Mouse (Mus musculus): ENCODE measurements around the gene Ppat.
"Not testable (repeated sequence)": the region's sequence is repeated elsewhere in the genome, so short reads cannot be mapped to it uniquely, and the experiment has no call there.

The Ppat gene

DNA sequence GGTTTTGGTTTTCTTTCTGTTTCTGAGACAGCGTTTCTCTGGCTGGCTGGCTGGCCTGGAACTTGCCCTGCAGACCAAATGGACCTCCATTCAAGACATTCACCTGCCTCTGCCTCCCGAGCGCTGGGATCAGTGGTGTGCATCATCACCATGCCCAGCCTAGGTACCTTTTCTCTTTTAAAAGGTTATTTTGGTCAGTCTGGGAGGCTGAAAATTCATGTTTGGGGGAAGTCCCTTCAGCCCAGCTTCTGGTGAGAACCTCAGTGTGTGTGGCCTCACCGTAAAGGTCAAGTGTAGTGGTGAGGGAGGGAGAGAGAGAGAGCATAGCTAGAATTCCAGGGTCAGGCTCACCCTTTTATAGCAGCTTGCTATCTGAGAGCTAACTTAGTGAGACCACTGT is 3.6 kb downstream of the Ppat start:
- no peak for DNase-seq (ENCODE audit: low spot score in 2 of 2)

DNA sequence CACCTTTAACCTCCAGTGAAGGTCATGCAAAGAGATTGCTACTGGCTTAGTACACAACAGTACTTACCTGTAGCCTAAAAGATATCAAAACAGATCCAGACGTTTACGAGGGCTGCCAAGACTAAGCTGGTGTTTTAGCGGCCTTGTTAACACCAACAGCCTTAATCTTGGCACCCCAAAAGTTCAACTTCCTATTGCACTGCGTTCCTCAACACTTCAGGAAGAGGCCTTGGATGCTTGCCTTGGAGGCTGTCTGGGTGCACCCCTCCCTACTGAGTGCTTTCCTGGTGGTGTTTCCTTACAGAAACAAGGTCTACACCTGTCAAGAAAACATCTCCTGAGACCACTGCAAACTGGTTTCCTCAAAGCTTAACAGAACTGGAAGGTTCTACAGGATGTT is 4.2 kb downstream of the Ppat start:
- DNase-seq (ENCODE audit: low spot score in 2 of 2): no peak

DNA sequence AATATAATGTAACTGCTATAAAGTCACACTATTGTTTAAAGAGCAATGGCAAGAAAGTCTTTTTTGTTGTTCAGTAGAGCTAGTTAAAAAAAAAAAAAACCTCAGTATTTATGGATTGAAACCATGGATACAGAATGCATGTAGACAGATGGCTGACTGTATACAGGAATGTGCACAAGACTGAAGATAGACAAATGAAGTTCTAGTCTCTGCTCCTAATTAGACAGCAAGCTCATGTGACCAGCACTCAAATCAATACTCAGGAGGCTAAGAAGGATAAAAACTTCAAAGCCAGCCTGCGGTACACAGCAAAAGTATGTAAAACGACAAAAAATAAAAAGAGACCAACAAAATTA is 5.7 kb downstream of the Ppat start:
- no peak for DNase-seq (ENCODE audit: low spot score in 2 of 2)

DNA sequence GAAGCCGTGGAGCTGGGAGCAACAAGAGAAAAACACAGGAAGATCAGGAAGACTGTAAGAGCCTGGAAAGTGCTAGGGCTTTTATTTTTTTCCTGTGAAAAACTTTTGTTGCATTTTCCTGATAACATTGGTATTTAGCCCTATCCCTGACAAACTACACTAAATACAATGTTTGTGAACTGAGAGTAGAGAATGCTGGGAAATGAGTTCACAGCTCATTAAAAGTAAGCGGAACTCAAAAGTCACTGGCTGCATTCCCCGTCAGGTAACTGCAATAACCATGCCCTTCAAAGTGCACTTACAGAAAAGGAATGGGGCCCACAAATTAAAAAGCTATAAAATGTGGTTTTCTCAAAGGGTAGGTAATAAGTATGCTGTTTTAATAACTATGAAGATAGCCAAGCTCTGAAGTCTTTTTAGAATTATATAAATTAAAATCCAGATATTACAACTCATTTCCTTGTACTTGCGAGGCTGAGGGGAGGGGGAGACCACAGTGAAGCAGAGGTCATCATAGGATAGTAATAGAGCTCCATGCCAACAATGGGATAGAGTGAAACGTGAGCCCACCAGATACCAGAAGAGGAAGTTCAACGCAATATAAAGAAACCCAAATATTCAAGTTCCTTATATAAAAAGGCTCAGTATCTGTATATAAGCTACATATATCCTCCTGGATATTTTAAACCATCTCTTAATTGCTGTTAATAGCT is 6.3 kb downstream of the Ppat start:
- no peak for DNase-seq (ENCODE audit: low spot score in 2 of 2)

DNA sequence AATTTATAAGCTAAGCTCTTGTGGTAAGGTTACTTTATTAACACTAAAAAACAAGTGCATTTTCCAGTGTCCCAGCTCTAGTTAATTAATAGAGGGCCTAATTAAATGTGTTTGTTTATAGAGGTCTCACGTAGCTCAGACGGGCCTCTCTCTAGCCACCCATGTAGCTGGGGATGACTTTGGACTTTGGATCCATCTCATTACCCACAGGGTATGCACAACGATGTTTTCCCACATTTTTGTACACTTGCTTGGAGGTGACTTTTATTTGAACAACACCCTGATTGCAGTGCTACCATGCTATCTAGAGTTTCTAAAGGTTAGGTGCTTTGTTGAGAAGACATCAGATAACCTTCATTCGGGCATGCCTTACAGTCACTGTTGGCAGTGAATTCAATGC is 8.9 kb downstream of the Ppat start:
- DNase-seq (ENCODE audit: low spot score in 2 of 2): no peak

DNA sequence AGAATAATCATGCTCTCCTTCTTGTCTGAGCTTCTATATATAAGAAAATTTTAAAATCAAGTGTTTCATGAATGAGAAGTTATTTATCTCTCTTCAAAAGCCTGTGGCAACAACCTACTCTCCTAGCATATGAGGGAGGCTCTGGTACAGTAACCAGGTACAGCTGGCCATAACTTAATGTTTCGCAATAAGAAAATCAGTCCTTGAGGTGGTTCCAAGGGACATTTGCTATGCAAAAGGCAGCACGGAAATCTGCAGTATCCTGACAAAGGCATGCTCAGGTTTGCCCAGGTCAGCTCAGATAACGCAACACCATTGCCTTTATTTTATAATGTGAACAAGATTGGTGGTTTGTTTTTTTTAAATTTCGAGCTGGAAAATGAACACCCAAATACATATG is 9.4 kb downstream of the Ppat start:
- DNase-seq (ENCODE audit: low spot score in 2 of 2): no peak

DNA sequence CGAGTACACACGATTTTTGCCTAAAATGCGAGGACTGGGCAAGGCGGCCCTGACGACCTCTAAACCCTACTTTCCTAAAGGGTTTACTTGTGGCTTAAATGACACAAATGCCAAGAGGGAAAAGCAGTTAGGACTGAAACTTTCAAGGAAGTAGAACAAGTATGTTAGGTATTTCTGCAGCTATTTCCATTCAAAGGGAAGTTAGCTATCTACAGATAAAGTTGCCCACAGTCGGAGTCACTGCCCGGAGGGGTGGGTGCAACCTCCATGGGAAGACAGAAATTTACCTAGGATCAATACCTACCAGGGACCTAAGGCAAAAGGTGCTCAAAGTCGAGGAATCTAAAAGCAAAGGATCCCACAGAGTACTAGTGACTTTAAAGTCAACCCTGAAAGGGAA is 11.7 kb downstream of the Ppat start:
- no peak for DNase-seq (ENCODE audit: low spot score in 2 of 2)

DNA sequence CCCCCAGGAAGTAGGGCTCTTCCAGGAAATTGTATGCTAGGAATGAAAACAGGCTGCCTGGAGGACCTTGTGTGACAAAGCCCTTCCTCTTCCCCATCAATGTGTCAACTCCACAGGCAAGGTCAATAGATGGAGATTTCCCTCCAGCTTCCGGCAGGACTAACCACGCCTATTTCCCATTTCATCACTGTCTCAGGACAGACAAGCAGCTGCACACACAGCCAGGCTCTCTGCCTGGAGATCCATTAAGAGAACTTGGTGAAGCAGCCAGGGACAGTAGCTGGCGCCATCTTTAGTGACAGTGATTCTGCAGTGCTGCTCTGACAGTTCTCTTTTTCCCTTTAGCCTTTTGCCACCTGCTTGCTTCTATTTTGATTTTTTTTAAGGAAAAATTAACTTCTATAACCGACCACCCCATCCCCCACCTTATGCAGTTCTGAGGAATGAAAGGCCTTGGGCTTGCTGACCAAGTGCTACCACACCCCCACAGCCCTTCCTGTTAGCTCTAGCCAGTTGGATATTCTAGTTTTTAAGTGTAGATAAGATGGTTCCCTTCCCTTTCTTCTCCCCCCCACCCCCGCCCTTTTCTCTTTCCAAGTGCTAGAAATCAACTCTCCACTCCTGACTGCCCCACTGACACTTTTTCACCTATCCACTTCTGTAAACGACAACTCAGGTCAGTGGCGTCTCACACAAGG is 22.0 kb downstream of the Ppat start:
- DNase-seq (ENCODE audit: low spot score in 2 of 2): peak; percentile 28 to 40

DNA sequence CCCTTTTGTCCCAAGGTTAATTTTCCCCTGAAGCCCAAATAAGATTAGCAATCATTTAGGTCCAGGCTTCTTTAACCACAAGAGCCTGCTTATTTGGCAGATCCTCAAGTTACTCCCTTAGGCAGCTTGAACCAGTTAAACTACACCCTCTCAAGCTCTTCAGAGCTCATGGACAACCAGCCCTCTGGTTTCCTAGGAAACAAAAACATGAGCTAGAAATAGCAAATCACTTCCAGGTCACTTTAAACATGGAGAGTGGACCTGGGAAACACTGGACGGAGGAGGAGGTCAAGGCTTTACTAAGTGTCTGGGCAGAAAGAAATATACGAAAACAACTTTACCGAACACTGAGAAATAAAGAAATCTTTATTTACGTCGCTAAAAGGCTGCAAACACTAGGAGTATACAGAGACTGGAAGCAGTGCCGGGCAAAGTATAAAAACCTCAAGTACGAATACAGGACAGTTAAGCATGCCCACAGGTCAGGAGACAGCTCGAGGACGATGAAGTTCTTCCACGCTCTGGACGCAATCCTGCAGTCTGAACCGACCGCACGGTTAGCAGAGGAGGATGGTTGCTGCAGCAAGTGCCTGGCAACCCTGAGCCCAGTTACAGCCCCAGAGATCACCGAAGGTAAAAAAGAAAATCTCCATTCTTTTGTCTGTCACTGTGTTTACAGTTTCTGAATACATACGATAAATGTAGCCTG is 23.1 kb downstream of the Ppat start:
- DNase-seq (ENCODE audit: low spot score in 2 of 2): peak; percentile 60 to 76

DNA sequence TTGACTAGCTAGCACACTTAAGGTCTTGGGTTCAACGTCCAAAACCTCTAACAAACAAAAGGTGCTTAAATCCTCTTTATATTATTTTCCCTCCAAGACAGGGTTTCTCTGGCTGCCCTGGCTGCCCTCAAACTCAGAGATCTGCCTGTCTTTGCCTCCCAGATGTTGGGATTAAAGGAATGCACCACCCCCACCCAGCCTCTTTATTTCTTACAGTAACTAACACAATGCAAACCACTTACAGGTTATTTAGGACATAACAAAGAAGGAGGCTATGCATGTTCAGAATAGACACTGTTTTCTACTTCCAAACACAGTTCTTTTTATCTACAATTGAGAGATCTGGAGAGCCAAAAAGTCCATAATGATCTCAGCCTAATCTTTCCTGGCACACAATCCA is 27.1 kb downstream of the Ppat start:
- no peak for DNase-seq (ENCODE audit: low spot score in 2 of 2)

DNA sequence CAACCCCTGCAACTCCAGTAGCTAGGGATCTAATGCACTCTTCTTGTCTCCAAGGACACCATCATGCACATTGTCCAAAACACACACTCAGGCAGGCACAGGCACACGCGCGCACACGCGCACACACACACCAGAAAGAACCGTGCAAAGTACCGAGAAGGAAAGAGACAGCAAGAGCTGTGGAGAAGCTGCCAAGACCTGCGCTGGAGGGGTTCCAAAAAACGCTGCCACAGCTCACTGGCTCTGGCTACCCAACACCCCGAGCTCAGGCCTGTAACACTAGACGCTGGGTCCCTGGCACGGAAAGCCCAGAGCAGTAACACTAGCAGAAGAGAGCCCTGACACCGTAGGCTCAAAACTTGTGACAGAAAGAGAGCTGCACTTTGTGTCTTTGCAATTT is 27.9 kb downstream of the Ppat start:
- DNase-seq (ENCODE audit: low spot score in 2 of 2): peak; percentile 51 to 75

DNA sequence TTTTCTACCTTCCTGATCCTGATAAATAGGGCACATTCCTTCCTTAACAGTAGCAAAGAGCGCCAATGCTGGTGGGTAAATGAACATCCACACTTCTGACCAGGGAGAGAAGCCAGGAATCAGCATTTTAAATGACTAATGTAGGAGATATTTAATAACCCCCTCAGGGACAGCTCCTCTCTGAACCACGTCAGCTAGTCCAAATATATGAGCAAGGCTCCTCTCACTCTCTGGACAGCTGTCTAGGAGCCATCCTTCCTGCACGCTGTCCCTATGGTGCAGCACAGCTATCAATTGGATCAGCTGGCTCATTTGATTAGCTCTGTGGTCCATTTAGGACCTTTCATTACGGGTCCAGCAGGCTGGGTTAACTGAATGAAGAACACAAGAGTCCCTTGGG is 28.5 kb downstream of the Ppat start:
- no peak for DNase-seq (ENCODE audit: low spot score in 2 of 2)

DNA sequence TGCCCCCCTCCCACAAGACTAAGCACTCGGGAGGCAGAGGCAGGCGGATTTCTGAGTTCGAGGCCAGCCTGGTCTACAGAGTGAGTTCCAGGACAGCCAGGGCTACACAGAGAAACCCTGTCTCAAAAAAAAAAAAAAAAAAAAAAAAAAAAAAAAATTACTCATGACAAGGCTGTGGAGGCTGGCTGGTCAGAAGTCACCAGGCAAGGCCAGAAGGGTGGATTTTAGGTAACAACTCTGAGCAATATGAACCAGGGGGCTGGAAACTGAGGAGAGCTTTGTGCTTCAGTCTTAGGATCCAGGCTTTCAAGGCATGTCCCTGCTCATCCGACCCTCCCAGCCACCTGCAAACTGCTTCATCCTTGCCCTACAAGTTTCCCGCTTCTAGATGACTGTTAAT is 38.9 kb downstream of the Ppat start:
- not testable (repeated sequence) for DNase-seq (ENCODE audit: low spot score in 2 of 2)

DNA sequence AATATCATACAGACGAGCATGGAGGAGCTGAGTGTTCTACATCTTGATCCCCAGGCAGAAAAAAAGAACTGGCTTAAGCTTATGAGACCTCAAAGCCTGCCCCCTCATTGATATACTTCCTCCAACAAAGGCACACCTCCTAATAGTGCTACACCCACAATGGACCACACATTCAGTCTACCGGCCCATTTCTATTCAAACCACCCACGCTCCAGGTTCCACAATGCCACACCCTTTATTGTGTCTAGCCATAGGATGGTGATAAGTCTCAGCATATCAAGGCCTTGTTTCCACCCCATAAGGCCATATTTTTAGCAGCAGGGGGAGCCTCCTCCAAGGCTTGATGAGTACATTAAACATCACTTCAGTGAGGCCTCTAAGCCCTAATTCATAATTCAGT is 40.6 kb downstream of the Ppat start:
- DNase-seq (ENCODE audit: low spot score in 2 of 2): no peak

DNA sequence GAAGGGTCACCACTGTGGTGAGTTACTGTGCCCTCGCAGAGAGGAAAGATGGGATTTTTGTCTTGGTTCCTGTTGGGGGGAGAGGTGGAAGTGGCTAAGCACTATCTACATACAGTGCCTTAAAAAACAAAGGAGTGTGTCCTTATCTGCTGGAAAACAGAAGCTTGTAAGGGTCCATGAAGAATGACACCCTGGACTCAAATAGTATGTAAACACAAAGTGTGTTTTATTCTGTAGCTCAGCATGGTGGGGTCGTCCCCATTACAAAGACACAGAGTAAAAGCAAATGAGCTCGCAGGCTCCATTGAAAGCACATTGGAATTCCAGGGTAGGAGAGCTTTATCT is 45.3 kb downstream of the Ppat start:
- no peak for DNase-seq (ENCODE audit: low spot score in 2 of 2)

DNA sequence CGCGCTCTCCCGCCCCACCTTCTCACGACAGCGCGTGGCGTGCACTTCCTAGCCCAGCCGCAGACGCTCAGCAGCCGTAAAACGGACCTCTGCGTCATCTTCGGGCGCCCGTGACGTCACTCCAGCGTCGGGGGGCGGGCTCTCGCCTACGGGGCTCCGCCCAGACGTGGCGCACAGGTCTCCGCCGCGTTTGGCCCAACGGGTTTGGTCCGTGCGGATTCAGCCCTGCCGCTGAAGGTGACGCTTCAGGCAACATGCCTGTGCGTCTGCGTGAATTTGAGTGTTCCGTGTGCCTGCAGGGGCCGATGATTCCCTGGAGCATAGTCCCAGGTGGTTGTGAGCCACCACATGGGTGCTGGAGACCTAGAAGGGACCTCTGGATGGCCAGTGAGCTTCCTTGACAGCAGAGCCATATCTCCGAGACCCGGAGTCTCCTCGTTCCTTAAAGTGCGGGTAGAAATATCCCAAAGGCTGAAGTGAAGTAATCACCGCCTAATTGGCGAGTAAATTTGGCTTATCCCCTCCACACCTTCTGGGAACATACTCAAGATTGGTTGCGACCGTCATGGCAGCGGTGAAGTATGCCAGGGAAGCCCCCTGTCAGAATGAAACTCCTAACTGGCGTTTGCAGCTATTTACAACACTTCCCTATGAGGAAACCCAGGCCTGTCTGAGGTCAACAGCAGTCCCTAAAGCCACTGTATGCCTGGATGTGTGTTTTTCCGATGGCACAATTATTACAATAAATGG is 45.8 kb downstream of the Ppat start, which contains the start of gene Aasdh:
Gene Aasdh (minus strand): TSS at position 110 of the 750 bp plus-strand sequence.
- peak; percentile 89 to 93 for DNase-seq (ENCODE audit: low spot score in 2 of 2)

DNA sequence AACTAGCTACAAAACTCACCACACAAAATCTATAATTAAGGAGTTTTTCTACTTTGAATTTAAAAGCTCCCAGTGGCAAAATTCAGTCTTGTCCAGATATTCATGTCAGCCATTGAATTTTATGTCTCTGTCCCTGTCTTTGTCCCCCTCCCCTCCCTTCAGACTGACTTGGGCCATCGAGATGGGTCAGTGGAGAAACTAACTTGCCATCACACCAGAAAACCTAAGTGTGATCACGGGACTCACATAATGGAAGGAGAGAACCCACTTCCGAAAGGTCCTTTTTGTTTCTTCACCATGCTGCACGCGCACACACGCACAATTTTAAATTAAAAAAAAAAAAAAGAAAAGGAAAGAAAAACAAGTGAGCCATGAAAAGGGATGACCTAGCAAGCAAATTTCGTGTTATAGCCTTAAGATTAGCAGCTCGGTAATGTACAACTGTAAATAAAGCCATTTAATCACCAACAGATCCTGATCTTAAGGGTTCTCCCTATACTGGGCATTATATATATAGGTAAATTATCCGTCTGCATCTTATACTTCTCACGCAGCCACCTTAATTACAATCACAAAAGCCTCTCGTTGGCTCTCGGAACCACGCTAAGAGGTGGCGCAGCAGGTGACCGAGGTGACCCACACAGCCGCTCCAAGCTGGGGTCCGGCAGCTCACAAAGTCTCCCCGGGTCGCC is 46.5 kb downstream of the Ppat start:
- no peak for DNase-seq (ENCODE audit: low spot score in 2 of 2)

DNA sequence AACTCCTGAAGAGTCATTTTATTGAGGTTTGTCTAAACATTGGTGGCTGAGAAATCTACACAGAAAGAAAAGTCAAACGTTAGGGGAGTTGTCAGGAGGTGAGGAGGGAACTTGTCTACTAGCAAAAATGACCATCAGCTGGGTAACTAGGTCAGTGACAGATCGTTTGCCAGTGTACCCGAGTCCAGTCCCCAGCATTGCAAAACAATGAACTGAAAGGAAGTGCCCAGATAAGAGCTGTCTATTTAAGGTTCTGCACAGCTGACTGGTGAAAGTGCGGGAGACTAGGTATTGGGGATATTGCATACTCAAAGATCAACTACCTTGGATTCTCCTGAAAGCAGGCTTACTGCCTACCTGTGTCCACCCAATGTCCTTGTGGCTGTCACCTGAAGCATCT is 49.2 kb downstream of the Ppat start:
- DNase-seq (ENCODE audit: low spot score in 2 of 2): no peak

DNA sequence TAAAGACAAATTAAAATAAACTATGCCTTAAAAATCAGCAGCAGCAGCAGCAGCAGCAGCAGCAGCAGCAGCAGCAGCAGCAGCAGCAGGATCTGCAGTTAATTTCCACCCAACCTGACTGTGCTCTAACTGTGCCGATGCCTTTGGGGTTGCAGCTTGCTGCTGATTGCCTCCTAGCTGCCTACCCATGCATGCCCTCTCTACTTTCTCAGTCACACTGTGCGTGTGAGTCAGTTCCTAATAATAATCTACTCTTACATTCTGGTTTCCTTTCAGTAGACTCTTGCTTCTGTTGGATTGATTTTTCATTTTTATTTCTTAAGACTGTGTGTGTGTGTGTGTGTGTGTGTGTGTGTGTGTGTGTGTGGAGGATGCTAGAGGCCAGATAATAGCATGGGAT is 58.3 kb downstream of the Ppat start:
- DNase-seq (ENCODE audit: low spot score in 2 of 2): no peak

DNA sequence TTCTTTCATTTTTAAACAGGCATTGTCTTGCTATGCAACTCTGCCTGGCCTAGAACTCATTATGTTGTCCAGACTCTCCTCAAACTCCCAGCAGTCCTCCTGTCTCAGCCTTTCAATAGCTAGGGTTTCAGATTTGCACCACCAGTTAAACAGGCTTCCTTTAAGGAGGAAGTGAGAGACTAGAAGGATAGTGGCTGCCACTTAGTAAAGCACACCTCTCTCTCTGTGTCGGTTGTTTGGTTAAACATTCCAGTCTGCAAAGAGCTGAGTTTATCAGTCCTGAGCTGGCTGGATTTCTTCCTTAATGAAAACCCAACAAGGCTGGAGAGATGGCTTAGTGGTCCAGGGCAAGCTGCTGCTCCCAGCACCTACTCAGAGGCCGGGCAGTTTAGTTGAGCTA is 58.8 kb downstream of the Ppat start:
- DNase-seq (ENCODE audit: low spot score in 2 of 2): no peak

DNA sequence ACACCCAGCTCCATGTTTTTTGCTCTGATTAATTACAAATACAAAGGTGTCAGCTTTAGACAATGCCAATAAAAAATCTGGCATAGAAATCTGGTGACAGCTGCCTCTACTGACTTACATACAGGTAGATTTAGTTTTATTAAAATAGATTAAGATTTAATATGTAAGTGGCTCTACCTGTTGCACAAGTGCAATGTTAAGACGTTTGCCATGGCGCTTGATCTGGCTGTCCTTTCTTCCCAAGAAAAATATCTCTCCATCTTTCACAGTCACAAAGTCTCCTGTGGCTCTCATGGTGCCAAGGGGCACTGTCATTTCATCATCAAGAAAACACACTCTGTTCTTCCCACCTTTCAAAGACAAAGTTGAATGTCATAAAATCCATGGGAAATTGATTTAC is 64.4 kb downstream of the Ppat start:
- no peak for DNase-seq (ENCODE audit: low spot score in 2 of 2)

DNA sequence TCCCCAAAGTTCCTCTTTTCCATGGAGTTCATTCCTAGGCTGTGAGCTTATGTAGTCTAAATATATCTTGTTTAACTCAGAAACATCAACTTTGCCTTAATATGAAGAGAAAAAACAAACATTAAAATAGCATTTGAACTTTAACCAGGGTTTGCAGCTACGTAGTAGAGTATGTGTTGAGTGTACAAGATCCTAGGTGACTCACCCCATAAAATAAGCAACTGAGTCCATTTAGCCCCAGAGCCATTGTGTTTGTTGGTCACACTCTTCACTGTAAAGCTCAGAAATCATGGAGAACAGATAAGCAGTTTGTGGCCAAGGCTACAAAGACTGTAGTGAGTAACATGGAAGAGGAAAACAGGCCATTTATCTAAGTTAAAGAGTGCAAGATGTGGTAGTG is 67.3 kb downstream of the Ppat start:
- DNase-seq (ENCODE audit: low spot score in 2 of 2): no peak

All from heart, adult 9 months (tissue).